Mouse (Mus musculus) ES-Bruce4 (cell line): ENCODE measurements around the gene Sox30.

ENCODE experiments used
- CTCF ChIP-seq: IDR thresholded peaks from one replicate; pipeline ENCODE4 v1.8.1; 2011; ENCODE audit warnings: low read depth, low read length
- EP300 ChIP-seq: IDR thresholded peaks from 2 replicates; pipeline ENCODE4 v1.6.1; 2011; ENCODE audit warnings: low read depth, low read length; ENCODE audit not compliant: insufficient read depth
- POLR2A ChIP-seq: IDR thresholded peaks from one replicate; pipeline ENCODE4 v1.8.1; 2011; ENCODE audit warnings: low read length; ENCODE audit not compliant: insufficient read depth

DNA sequence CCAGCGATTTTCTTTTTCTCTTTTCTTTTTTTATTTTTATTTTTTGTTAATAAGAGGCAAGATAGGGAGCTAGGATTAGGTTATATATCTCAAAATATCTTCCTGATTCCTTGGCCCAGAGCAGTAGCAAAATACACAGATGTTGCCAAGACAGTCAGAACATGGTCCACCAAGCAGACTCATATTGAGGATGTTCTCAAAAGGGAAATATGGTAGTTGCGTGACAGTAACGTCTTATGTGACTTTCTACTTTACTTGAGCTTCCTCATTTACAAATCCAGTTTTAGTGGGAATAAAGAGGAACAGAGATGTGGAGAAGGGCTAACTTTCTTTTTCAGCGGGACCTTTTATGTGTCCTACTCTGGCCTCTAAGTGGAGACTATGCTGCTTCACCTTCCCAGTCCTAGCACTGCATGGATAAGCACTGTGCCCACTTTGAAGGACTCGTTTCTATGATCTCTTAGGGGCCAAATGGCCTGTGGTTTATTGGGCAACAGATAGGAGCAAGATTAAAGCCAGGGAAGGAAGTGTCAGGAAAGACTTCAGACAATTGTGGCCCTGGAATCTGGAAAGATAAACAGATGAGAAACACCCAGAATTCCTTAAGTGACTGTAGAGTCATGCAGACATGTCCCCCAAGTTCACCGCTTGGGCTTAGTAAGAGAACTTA lies 81.8 kb downstream of the Sox30 start:
- TF ChIP-seq CTCF = no peak
- no peak for TF ChIP-seq POLR2A
- TF ChIP-seq EP300 = no peak
